Mouse (Mus musculus) Patski (cell line): ENCODE data around the gene Aqp9. TPM values are rescaled to one million over a fixed set of nuclear protein-coding genes. Genes with fewer than 3 reads are reported as not detected.

Experiments used
- ATAC-seq: fragments of 100-300 bp; one replicate; pipeline ENCODE4 v1.8.0; 2021
- CTCF ChIA-PET: fragments of 350-600 bp; sonication (Branson Sonifier 250); formaldehyde crosslinking; loops from one replicate; lab custom pipeline; 2022; ENCODE audit warnings: inconsistent platforms; lab: Charles Lee
- POLR2A ChIA-PET: fragments of 350-600 bp; sonication (Branson Sonifier 250); formaldehyde crosslinking; loops from one replicate; lab custom pipeline; 2022; ENCODE audit warnings: antibody characterized with exemption, inconsistent platforms; lab: Charles Lee
- DNase-seq: peaks from one replicate; pipeline ENCODE4 v3.0.0-alpha.2; 2011; ENCODE audit warnings: low read depth, low spot score
- H3K27me3 ChIP-seq: fragments of 371-371 bp; one replicate; pipeline ENCODE4 v1.5.1; 2021
- CTCF ChIP-seq: fragments of 100-300 bp; IDR thresholded peaks from one replicate; pipeline ENCODE4 v1.5.1; 2021
- in situ Hi-C: fragments of 300-500 bp; cut with MboI; formaldehyde crosslinking; loops from 3 replicates; pipeline ENCODE4 v1.11.1; 2018; ENCODE audit warnings: low pct_unique_long_range_greater_than_20kb, mixed read lengths
- polyA plus RNA-seq: library from polyadenylated mRNA; unstranded; gene quantifications from one replicate; pipeline ENCODE4 v1.2.3, GENCODE M21; 2021

Aqp9 gene
- polyA plus RNA-seq, 1 experiment from 2014 or later = 0.30 TPM

DNA sequence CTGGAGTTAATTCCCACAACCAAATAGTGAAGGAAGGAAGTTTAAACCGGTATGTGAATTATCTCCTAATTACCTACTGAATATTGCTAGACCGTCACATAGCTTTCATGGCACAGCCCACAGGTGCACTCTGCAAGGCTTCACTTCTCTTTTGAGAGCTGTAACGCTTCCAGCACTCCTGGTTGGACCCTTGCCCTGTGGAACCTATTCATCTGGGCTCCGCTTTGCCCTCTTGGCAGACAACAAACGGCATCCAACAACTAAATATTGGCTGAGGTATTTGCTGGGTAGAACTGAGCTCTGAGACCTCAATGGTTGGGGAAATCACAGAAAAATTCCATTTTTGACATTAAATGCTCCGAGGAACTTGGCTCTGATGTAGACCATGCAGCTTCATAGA is 55.3 kb downstream of the Aqp9 start:
- ChIA-PET CTCF (no interaction called here), POLR2A (no interaction called here)
- peaks cover 7% of the 10 kb centered on the region for H3K27me3 ChIP-seq
- no peak for DNase-seq
- no peak for ATAC-seq
- TF ChIP-seq CTCF = no peak
- in situ Hi-C loops = no loop called here

DNA sequence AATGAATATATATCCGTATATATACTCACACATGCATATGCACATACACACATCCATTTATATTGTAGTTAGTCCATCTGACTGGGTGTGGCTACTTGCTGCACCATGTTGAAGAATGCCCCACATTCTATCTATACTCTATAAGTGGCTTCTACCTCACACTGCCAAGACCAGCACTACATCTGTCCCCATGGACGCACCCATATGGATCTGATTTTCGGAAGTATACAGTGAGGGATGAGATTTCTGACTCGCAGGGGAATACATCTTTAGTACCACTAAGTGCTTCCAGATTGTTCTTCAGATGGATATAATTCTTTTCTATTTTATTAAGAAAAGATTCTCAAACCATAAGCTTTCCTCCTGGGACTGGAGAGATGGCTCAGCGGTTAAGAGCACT is 65.0 kb downstream of the Aqp9 start:
- DNase-seq (no peak), ATAC-seq (no peak)
- POLR2A ChIA-PET = no interaction called here
- in situ Hi-C loops = loop anchor here (10.0 kb wide), 1 partner anchor 699 kb away; no protein-coding TSS in a partner anchor
- TF ChIP-seq CTCF = no peak
- no peaks in the 10 kb centered on the region for H3K27me3 ChIP-seq
- CTCF ChIA-PET = no interaction called here

DNA sequence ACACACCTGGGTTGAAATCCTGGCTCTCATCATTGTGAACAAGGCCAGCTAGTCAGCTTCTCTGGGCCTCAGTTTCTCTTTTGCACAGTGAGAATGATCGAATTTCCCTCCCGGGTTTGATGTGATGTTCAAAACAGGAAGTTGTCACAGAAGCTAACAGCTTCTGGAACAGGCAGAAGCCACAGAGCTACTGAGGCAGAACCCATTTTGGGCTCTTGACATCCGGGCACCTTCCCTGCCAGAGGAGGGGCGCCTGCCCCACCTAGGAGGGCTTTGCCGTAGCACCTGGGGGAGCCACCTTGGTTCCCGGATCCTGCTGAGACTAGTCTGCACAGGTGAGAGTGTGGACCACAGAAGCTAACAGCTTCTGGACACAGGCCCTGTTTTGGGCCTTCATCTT is 74.4 kb downstream of the Aqp9 start:
- ChIA-PET CTCF (interaction anchor here (3.3 kb wide), 1 partner anchor 32 kb away, joined by 11 read pairs; no protein-coding TSS in a partner anchor), POLR2A (interaction anchor here (1.1 kb wide), 1 partner anchor 20 kb away, joined by 4 read pairs; no protein-coding TSS in a partner anchor)
- TF ChIP-seq CTCF = no peak
- ATAC-seq (no peak), DNase-seq (no peak)
- in situ Hi-C loops = no loop called here
- no peaks in the 10 kb centered on the region for H3K27me3 ChIP-seq

DNA sequence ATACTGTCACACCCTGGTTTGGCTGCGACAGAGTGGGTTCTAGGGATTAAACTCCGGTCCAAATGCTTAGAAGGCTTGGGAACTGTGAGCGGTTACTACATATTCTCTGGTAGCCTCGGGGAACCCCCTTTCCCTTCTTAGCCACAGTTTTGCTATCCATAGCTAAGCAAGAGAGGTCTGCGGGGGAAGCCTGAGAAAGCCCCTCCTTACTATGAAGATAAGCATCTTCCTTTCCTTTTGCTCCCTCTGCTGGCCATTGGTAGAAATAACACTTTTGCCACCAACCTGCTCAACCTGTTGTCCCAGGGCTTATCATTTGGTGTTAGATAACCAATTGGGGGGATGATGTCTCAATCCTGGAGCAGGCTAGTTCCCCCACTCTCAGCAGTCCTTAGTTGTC is 76.4 kb downstream of the Aqp9 start:
- DNase-seq (no peak), ATAC-seq (no peak)
- H3K27me3 ChIP-seq = no peaks in the 10 kb centered on the region
- ChIA-PET POLR2A (no interaction called here), CTCF (interaction anchor here (0.9 to 3.3 kb wide), 8 partner anchors 12 to 541 kb away, joined by 3 to 11 read pairs (median 3); no protein-coding TSS in a partner anchor)
- TF ChIP-seq CTCF = peak; percentile 75
- in situ Hi-C loops = no loop called here

DNA sequence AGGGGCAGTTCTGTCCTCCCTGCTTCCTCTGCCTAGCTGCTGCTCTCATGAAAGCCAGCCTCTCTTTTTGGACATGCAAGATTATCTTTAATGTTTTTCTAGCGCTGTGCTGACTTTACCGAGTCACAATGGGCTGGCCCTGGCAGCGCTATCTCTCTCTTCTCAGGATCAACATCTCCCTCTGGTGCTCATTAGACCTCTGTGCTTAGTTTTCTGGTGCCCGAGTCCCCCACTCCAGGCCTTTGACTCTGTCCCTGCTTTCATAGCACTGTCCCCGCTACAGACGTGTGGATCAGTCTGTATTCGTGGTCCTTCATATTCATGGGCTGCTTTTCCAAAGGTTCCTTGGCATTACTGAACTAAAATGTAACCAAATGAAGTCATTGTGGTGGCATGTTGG is 89.3 kb downstream of the Aqp9 start:
- ChIA-PET CTCF (interaction anchor here (1.0 to 1.1 kb wide), 2 partner anchors 12 to 13 kb away, joined by 4 to 5 read pairs; no protein-coding TSS in a partner anchor), POLR2A (no interaction called here)
- DNase-seq (no peak), ATAC-seq (no peak)
- H3K27me3 ChIP-seq = no peaks in the 10 kb centered on the region
- no peak for TF ChIP-seq CTCF
- in situ Hi-C loops = loop anchor here (10.0 kb wide), 1 partner anchor 404 kb away; the partner anchor contains the start of gene Adam10

DNA sequence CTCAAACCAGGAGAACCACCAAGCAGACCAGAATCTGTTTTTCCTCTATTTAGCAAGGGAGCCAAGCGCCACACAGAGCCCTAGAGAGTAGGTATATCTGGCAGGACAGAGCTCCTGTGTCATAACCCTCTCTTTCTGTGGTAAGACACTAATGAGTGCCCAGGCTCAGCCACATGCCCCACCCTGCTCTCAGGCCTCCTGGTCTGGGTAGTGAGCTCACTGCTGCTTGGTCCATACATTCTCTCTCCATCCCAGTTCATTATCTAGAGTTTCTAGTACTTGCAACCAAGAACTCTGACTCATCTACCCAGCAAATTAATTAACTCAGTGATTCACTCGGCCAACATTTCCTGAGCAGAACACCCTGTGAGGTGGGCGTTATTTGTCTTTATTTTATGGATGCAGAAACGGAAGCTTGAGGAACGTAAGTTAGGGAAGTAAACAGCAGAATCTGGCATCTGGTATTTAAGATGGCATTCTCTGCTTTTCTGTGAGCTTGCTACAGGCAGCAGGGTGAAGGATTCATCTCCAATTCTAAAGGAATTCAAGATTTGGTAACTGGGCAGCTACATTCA is 91.1 kb downstream of the Aqp9 start:
- in situ Hi-C loops = loop anchor here (10.0 kb wide), 1 partner anchor 403 kb away; the partner anchor contains the start of gene Adam10
- ATAC-seq = no peak
- CTCF ChIA-PET = interaction anchor here (1.0 kb wide), 2 partner anchors 15 to 105 kb away, joined by 3 read pairs; no protein-coding TSS in a partner anchor
- TF ChIP-seq CTCF = no peak
- POLR2A ChIA-PET = no interaction called here
- H3K27me3 ChIP-seq = no peaks in the 10 kb centered on the region
- DNase-seq = no peak

DNA sequence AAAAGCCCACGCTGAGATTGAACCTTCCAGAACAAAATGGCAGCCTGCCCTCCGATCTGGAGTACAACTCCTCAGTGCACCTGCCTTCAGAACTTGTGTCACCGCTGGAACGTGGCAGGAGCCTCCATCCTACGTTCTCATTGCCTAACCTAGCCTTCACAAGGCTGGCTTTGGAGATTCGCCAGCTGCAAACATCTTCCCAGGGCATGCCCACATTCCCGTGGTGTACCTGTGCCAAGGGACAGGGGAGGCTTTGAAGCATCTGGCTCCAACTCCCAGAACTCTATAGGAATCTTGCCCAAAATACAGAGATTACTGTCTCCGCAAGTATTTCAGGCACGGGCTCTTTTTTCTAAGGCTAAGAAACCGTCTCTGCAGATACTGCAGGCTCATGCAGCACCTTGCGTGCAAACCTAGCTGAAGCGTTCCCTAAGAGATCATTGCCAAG is 92.3 kb downstream of the Aqp9 start:
- no peak for ATAC-seq
- in situ Hi-C loops = loop anchor here (10.0 kb wide), 1 partner anchor 401 kb away; the partner anchor contains the start of gene Adam10
- DNase-seq = no peak
- ChIA-PET POLR2A (no interaction called here), CTCF (interaction anchor here (1.0 kb wide), 1 partner anchor 104 kb away, joined by 3 read pairs; no protein-coding TSS in a partner anchor)
- TF ChIP-seq CTCF = no peak
- no peaks in the 10 kb centered on the region for H3K27me3 ChIP-seq

DNA sequence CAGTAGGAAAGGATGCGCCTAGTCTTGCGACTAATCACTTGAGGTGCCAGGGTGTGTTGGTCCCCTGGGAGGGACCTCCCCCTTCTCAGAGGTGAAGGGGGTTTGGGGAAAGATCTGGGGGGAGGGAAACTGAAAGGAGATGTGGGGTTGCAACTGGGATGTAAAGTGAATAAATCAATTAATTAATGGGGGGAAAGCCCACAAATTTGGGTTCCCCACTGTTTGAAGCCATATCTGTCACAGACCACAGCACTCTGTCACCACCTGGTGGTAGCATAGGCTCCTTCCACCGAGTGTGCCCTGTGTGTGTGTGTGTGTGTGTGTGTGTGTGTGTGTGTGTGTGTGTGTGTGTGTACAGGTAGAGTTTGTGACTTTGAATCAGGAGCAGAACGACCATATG is 94.7 kb downstream of the Aqp9 start:
- H3K27me3 ChIP-seq = no peaks in the 10 kb centered on the region
- ChIA-PET POLR2A (interaction anchor here (0.7 to 0.9 kb wide), 2 partner anchors 19 to 417 kb away, joined by 4 to 5 read pairs; no protein-coding TSS in a partner anchor), CTCF (interaction anchor here (1.0 kb wide), 1 partner anchor 201 kb away, joined by 3 read pairs; no protein-coding TSS in a partner anchor)
- TF ChIP-seq CTCF = peak; percentile 64
- no peak for DNase-seq
- ATAC-seq = no peak
- in situ Hi-C loops = loop anchor here (10.0 kb wide), 1 partner anchor 399 kb away; the partner anchor contains the start of gene Adam10

DNA sequence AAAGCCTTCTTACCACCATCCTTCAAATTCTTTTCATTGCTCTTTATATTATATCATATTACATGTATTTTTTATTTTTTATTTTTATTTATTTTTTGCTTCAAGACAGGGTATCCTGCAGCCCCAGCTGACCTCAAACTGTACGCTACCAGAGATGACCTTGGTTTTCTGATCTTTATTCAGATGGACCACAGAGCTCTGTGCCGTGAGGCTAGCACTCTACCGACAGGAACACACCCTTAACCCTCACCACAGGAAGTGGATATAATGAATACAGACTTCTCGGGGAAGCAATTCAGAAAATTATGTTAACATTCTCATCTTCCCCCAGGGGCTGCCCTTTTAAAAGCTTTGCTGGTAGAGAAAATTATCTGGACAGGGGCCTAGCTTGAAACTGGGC is 95.4 kb downstream of the Aqp9 start:
- ChIA-PET CTCF (no interaction called here), POLR2A (no interaction called here)
- no peak for TF ChIP-seq CTCF
- no peak for ATAC-seq
- in situ Hi-C loops = loop anchor here (10.0 kb wide), 1 partner anchor 398 kb away; the partner anchor contains the start of gene Adam10
- no peak for DNase-seq
- no peaks in the 10 kb centered on the region for H3K27me3 ChIP-seq

DNA sequence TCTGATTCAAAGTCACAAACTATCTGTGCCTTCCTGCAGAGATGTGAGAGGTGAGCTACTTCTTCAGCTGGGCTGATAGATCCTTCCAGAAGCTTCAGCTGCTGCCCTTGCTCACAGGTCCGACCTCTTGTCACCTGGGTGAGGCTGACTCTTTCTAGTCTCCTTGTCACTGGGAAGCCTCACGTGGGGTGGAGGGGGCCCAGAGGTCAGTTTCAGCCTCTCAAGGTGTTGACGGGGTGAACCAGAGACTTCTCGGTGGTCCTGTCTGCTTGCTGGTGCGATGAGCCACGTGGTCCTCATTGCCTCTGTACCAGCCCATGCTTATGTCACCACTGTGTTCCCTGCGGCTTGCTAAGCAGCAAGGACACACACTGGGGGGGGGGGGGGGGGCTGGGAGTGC is 96.0 kb downstream of the Aqp9 start:
- in situ Hi-C loops = loop anchor here (10.0 kb wide), 1 partner anchor 398 kb away; the partner anchor contains the start of gene Adam10
- no peak for TF ChIP-seq CTCF
- DNase-seq (no peak), ATAC-seq (no peak)
- CTCF ChIA-PET = no interaction called here
- POLR2A ChIA-PET = no interaction called here
- H3K27me3 ChIP-seq = no peaks in the 10 kb centered on the region
